Mouse (Mus musculus) CH12.LX (cell line): ENCODE measurements at regions not wholly inside any gene's neighbourhood (a gene's known extent, or its start where the extent isn't known, plus 50 kb on each side); places are given as distances from the start of the nearest gene placed in this dataset.

Experiments used
- E2F4 ChIP-seq: IDR thresholded peaks from 2 replicates; pipeline ENCODE4 v1.6.1; 2011; ENCODE audit warnings: low read depth, low read length, improper control_type of control experiment; ENCODE audit not compliant: insufficient replicate concordance
- MYC ChIP-seq: IDR thresholded peaks from 2 replicates; pipeline ENCODE4 v1.6.1; 2011; ENCODE audit warnings: low read depth, mild to moderate bottlenecking, improper control_type of control experiment, low read length

DNA sequence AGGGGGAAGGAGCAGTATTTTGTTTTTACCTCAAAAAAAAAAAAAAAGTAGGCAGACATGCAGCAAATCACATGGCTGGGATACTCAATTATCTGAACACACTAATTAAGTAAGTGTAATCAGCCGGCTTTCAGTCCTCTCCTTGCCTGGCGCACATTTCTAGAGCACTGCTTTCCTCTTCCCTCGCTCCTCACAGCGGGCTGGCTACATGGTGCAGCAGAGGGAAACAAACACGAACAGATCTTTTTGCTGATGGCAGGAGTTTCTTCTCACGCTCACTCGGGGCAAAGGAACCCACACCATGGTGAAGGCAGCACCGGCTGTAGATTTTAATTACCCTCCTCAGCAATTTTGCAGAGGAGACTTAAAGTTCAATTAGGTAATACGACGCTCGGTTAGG lies 169.7 kb upstream of the Azi2 start:
- no peak for TF ChIP-seq E2F4
- TF ChIP-seq MYC = no peak
